Mouse (Mus musculus) myocyte (in vitro differentiated cells): ENCODE measurements at regions not wholly inside any gene's neighbourhood (a gene's known extent, or its start where the extent isn't known, plus 50 kb on each side); places are given as distances from the start of the nearest gene placed in this dataset.

ENCODE experiments used
- H3K27me3 ChIP-seq: one replicate; pipeline ENCODE4 v1.6.1; 2011; ENCODE audit not compliant: control insufficient read depth, insufficient read depth, insufficient read length
- H3K36me3 ChIP-seq: one replicate; pipeline ENCODE4 v1.6.1; 2011; ENCODE audit not compliant: control insufficient read depth, insufficient read depth
- H3K4me2 ChIP-seq: one replicate; pipeline ENCODE4 v1.6.1; 2011; ENCODE audit warnings: low read depth, control low read depth
- H3K4me3 ChIP-seq: one replicate; pipeline ENCODE4 v1.5.1; 2011; ENCODE audit warnings: mild to moderate bottlenecking, control low read depth, moderate library complexity
- H3K79me2 ChIP-seq: one replicate; pipeline ENCODE4 v1.6.1; 2011; ENCODE audit not compliant: control insufficient read depth, insufficient read depth
- H3ac ChIP-seq: one replicate; pipeline ENCODE4 v1.6.1; 2011; ENCODE audit not compliant: control insufficient read depth, insufficient read length
- CEBPB ChIP-seq: IDR thresholded peaks from 2 replicates; pipeline ENCODE4 v1.6.1; 2011; ENCODE audit warnings: mild to moderate bottlenecking, moderate library complexity; ENCODE audit not compliant: poor library complexity, insufficient read depth, severe bottlenecking
- E2F4 ChIP-seq: IDR thresholded peaks from one replicate; pipeline ENCODE4 v1.6.1; 2011; ENCODE audit warnings: mild to moderate bottlenecking, control low read depth, moderate library complexity; ENCODE audit not compliant: insufficient read depth
- MAX ChIP-seq: IDR thresholded peaks from one replicate; pipeline ENCODE4 v1.6.1; 2011; ENCODE audit warnings: low read depth, mild to moderate bottlenecking, control low read depth
- MYOD1 ChIP-seq, 3 experiments: IDR thresholded peaks; one replicate each; pipeline ENCODE4 v1.6.1; 2011; ENCODE audit warnings: control low read depth in 2 of 3, low read depth in 2 of 3, mild to moderate bottlenecking in 2 of 3, moderate library complexity in 1 of 3; ENCODE audit not compliant: insufficient read length in 2 of 3, control insufficient read depth in 1 of 3
- MYOG ChIP-seq, 3 experiments: IDR thresholded peaks; one replicate each; pipeline ENCODE4 v1.6.1; 2011; ENCODE audit warnings: control low read depth in 2 of 3, low read depth in 2 of 3, mild to moderate bottlenecking in 2 of 3; ENCODE audit not compliant: insufficient read length in 2 of 3, control insufficient read depth in 1 of 3, insufficient read depth in 1 of 3
- POLR2A ChIP-seq: IDR thresholded peaks from one replicate; pipeline ENCODE4 v1.6.1; 2011; ENCODE audit warnings: low read depth, mild to moderate bottlenecking, control low read depth, moderate library complexity; ENCODE audit not compliant: insufficient read length
- POLR2AphosphoS2 ChIP-seq: IDR thresholded peaks from one replicate; pipeline ENCODE4 v1.6.1; 2011; ENCODE audit warnings: low read depth, control low read depth; ENCODE audit not compliant: insufficient read length
- REST ChIP-seq: IDR thresholded peaks from one replicate; pipeline ENCODE4 v1.6.1; 2011; ENCODE audit warnings: mild to moderate bottlenecking, control low read depth, moderate library complexity; ENCODE audit not compliant: insufficient read depth, insufficient read length
- SRF ChIP-seq: IDR thresholded peaks from one replicate; pipeline ENCODE4 v1.6.1; 2011; ENCODE audit warnings: low read depth; ENCODE audit not compliant: control insufficient read depth, insufficient read length
- TCF12 ChIP-seq: IDR thresholded peaks from one replicate; pipeline ENCODE4 v1.6.1; 2011; ENCODE audit warnings: mild to moderate bottlenecking, control low read depth; ENCODE audit not compliant: poor library complexity, insufficient read depth, severe bottlenecking
- TCF3 ChIP-seq: IDR thresholded peaks from one replicate; pipeline ENCODE4 v1.6.1; 2011; ENCODE audit warnings: low read depth, control low read depth; ENCODE audit not compliant: insufficient read length
- USF1 ChIP-seq: IDR thresholded peaks from one replicate; pipeline ENCODE4 v1.6.1; 2011; ENCODE audit warnings: low read depth, mild to moderate bottlenecking, control low read depth, moderate library complexity

- Histone ChIP-seq H3K27me3 (no peaks in the 10 kb centered on the region), H3K4me2 (no peak overlapping the region), H3K79me2 (no peaks in the 10 kb centered on the region), H3K36me3 (no peaks in the 10 kb centered on the region), H3K4me3 (no peak overlapping the region), H3ac (no peak overlapping the region)
- TF ChIP-seq MAX, result no peak
- no peak for TF ChIP-seq E2F4
- no peak for TF ChIP-seq TCF12
- no peak for TF ChIP-seq MYOG (IDR thresholded peaks at IDR 0.05; ENCODE audit: control insufficient read depth in 1 of 3, insufficient read depth in 1 of 3, insufficient read length in 2 of 3, low read depth in 2 of 3)
- no peak for TF ChIP-seq POLR2AphosphoS2
- TF ChIP-seq USF1, result no peak
- TF ChIP-seq MYOD1 (IDR thresholded peaks at IDR 0.05; ENCODE audit: control insufficient read depth in 1 of 3, insufficient read length in 2 of 3, low read depth in 2 of 3), result no peak
- TF ChIP-seq CEBPB, result no peak
- no peak for TF ChIP-seq SRF
- no peak for TF ChIP-seq POLR2A
- no peak for TF ChIP-seq TCF3
- no peak for TF ChIP-seq REST
Observed at GRCm38 (mm10) chr4:142890711-142891110, 322.1 kb downstream of the Prdm2 start.

- Histone ChIP-seq H3K4me3 (no peak overlapping the region), H3K79me2 (no peaks in the 10 kb centered on the region), H3ac (no peak overlapping the region), H3K4me2 (no peak overlapping the region), H3K27me3 (no peaks in the 10 kb centered on the region), H3K36me3 (no peaks in the 10 kb centered on the region)
- TF ChIP-seq TCF3 (no peak), CEBPB (no peak), REST (no peak), MYOD1 (IDR thresholded peaks at IDR 0.05; ENCODE audit: control insufficient read depth in 1 of 3, insufficient read length in 2 of 3, low read depth in 2 of 3) (no peak), E2F4 (no peak), POLR2AphosphoS2 (no peak), TCF12 (no peak), USF1 (no peak), MYOG (IDR thresholded peaks at IDR 0.05; ENCODE audit: control insufficient read depth in 1 of 3, insufficient read depth in 1 of 3, insufficient read length in 2 of 3, low read depth in 2 of 3) (no peak), SRF (no peak), POLR2A (no peak), MAX (no peak)
Observed at GRCm38 (mm10) chr4:142888891-142889290, 323.9 kb downstream of the Prdm2 start.

GRCm38 (mm10) chr4:142887876-142888275, 324.9 kb downstream of the Prdm2 start:
- no peak overlapping the region for H3K4me3 ChIP-seq
- no peak for TF ChIP-seq CEBPB
- TF ChIP-seq SRF, result no peak
- TF ChIP-seq MYOD1 (IDR thresholded peaks at IDR 0.05; ENCODE audit: control insufficient read depth in 1 of 3, insufficient read length in 2 of 3, low read depth in 2 of 3), result no peak
- no peak for TF ChIP-seq TCF12
- no peak for TF ChIP-seq MYOG (IDR thresholded peaks at IDR 0.05; ENCODE audit: control insufficient read depth in 1 of 3, insufficient read depth in 1 of 3, insufficient read length in 2 of 3, low read depth in 2 of 3)
- TF ChIP-seq POLR2AphosphoS2, result no peak
- no peak for TF ChIP-seq REST
- TF ChIP-seq USF1, result no peak
- TF ChIP-seq MAX, result no peak
- no peak for TF ChIP-seq POLR2A
- no peak for TF ChIP-seq E2F4
- TF ChIP-seq TCF3, result no peak
- H3ac ChIP-seq, result no peak overlapping the region
- no peaks in the 10 kb centered on the region for H3K79me2 ChIP-seq
- no peaks in the 10 kb centered on the region for H3K36me3 ChIP-seq
- H3K4me2 ChIP-seq, result no peak overlapping the region
- no peaks in the 10 kb centered on the region for H3K27me3 ChIP-seq

GRCm38 (mm10) chr4:142880323-142880759, 332.5 kb downstream of the Prdm2 start:
- no peak overlapping the region for H3K4me3 ChIP-seq
- H3K27me3 ChIP-seq, result no peaks in the 10 kb centered on the region
- H3K4me2 ChIP-seq, result no peak overlapping the region
- no peak overlapping the region for H3ac ChIP-seq
- H3K79me2 ChIP-seq, result no peaks in the 10 kb centered on the region
- no peak for TF ChIP-seq E2F4
- TF ChIP-seq POLR2AphosphoS2, result no peak
- no peak for TF ChIP-seq REST
- TF ChIP-seq TCF12, result no peak
- TF ChIP-seq MYOG (IDR thresholded peaks at IDR 0.05; ENCODE audit: control insufficient read depth in 1 of 3, insufficient read depth in 1 of 3, insufficient read length in 2 of 3, low read depth in 2 of 3), result no peak
- no peak for TF ChIP-seq USF1
- TF ChIP-seq MAX, result no peak
- TF ChIP-seq TCF3, result no peak
- no peak for TF ChIP-seq SRF
- no peak for TF ChIP-seq MYOD1 (IDR thresholded peaks at IDR 0.05; ENCODE audit: control insufficient read depth in 1 of 3, insufficient read length in 2 of 3, low read depth in 2 of 3)
- TF ChIP-seq CEBPB, result no peak
- no peak for TF ChIP-seq POLR2A
- H3K36me3 ChIP-seq, result no peaks in the 10 kb centered on the region
